Mouse (Mus musculus) monocyte, adult 5-6 weeks (primary cell): ENCODE measurements around the gene Ppbp. TPM values are rescaled to one million over a fixed set of nuclear protein-coding genes. Genes with fewer than 3 reads are reported as not detected.
"Not testable (repeated sequence)": the region's sequence is repeated elsewhere in the genome, so short reads cannot be mapped to it uniquely, and the experiment has no call there.

Experiments
- ATAC-seq: fragments of 153-309, 156-312 bp; replicated peaks from 2 replicates; pipeline ENCODE4 v1.8.0; 2017; ENCODE audit warnings: mild to moderate bottlenecking; ENCODE audit not compliant: low TSS enrichment, insufficient number of reproducible peaks, severe bottlenecking, poor library complexity, low FRiP score
- total RNA-seq: library from RNA; stranded (forward); fragments of 200-1000, 200-491, 200-594 nt; gene quantifications from 3 replicates; pipeline ENCODE4 v1.2.3, GENCODE M21; 2017

The Ppbp gene
- total RNA-seq, 1 experiment from 2014 or later, result 20.7 TPM

- ATAC-seq, result no peak
These were observed 15.4 kb downstream of the Ppbp start for GRCm38 (mm10) chr5:90783697-90784096.

- ATAC-seq, result peak; percentile 23; the same call in 1 of the 2 replicates
These were observed 17.6 kb downstream of the Ppbp start, which contains the start of gene Cxcl3 for GRCm38 (mm10) chr5:90785659-90786588. Cxcl3 (plus strand) TSS chr5:90786103.

- no peak for ATAC-seq
These were observed 19.8 kb downstream of the Ppbp start for GRCm38 (mm10) chr5:90788114-90788513.

- ATAC-seq, result 0 out of 2 replicates have a peak, but pooled peaks have one; percentile 27
These were observed 21.2 kb downstream of the Ppbp start for GRCm38 (mm10) chr5:90789306-90790073.

GRCm38 (mm10) chr5:90790074-90790502 lies 21.8 kb downstream of the Ppbp start:
- no peak for ATAC-seq

GRCm38 (mm10) chr5:90794195-90794625 lies 25.9 kb downstream of the Ppbp start, which contains the start of gene Cxcl15:
Cxcl15 (plus strand) TSS chr5:90794534.
- ATAC-seq, result no peak

- ATAC-seq, result not testable (repeated sequence)
These were observed 27.1 kb downstream of the Ppbp start for GRCm38 (mm10) chr5:90795392-90795791.

GRCm38 (mm10) chr5:90804574-90804973 lies 36.3 kb downstream of the Ppbp start:
- ATAC-seq, result no peak

- ATAC-seq, result no peak
These were observed 37.7 kb downstream of the Ppbp start for GRCm38 (mm10) chr5:90806050-90806449.

- no peak for ATAC-seq
These were observed 39.0 kb downstream of the Ppbp start for GRCm38 (mm10) chr5:90807176-90807950.

Other genes starting within 250 kb of the Ppbp start
- not detected in 3 replicates for gene Afm, start 249.6 kb upstream of the Ppbp start, total RNA-seq
- gene 5830473C10Rik, start 207.4 kb upstream of the Ppbp start, total RNA-seq, result not detected in 3 replicates
- gene Rassf6, start 127.9 kb upstream of the Ppbp start, total RNA-seq, result 0.76 TPM in 1 of 3 replicates, not detected in the others
- 0.39 TPM in 1 of 3 replicates, not detected in the others for gene Cxcl5, start 9.2 kb upstream of the Ppbp start, total RNA-seq
- 16.0 to 186 TPM (median 23.8 TPM) in 3 replicates for gene Pf4, start 3.9 kb downstream of the Ppbp start, total RNA-seq
- not detected in 3 replicates for gene Cxcl3, start 17.6 kb downstream of the Ppbp start, total RNA-seq
- not detected in 3 replicates for gene Cxcl15, start 26.0 kb downstream of the Ppbp start, total RNA-seq
- 1.4 TPM in 1 of 3 replicates, not detected in the others for gene Cxcl1, start 122.7 kb downstream of the Ppbp start, total RNA-seq
- gene Cxcl2, start 135.4 kb downstream of the Ppbp start, total RNA-seq, result 33.2 to 79.5 TPM (median 56.2 TPM) in 3 replicates
- 7.7 to 11.1 TPM (median 9.7 TPM) in 3 replicates for gene Mthfd2l, start 162.6 kb downstream of the Ppbp start, total RNA-seq